Comparison of ENCODE assay signal across 17 mouse cellular contexts in the genomic region with DNA sequence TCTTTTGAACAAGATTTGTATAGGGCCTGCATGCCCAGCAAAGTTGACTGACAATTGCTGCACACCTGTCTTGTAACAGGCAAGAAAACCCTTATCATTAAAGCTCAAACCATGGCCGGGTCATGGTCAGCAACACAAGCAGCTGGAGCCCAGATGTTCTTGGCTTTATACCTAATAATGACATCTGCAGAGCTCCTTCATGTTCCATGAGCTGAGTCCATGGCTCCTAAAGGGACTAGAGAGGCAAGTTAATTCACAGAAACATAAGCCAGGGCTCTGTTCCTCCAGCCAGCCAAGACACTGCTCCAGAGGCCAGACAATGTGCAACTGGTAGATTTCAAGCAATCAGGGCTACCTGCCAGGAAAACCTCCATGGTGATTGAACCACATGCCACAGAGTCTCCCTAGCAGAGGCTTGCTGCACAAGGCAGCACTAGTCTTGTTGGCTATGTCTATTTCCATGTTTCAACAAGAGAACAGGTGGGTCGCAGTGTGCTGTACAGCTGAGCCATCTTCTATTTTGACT.
DNase-seq lines count a peak whose midpoint lies in the region; ATAC-seq lines count a peak whose summit lies in the region.
"Had no signal": no experiment of that assay in that cellular context is flagged by ENCODE, and none has a peak within 500 bp of the region (broad histone marks: within the 10 kb centered on the region; RNA-seq: fewer than 3 reads in every experiment).

No protein-coding gene starts in this region.

- no peak overlapping the region for H3K27ac ChIP-seq in limb, embryonic 13.5 days
- no peak overlapping the region for H3K27ac ChIP-seq in midbrain, embryonic 16.5 days (ENCODE audit: low read length)
- H3K27ac ChIP-seq: hindbrain, embryonic 10.5 days; intestine, embryonic 15.5 days; kidney, postnatal 0 days; midbrain, embryonic 10.5 days had no signal

- no peak overlapping the region for H3K4me3 ChIP-seq in limb, embryonic 13.5 days
- H3K4me3 ChIP-seq in midbrain, embryonic 16.5 days (ENCODE audit: low read depth, low read length), result no peak overlapping the region
- H3K4me3 ChIP-seq: hindbrain, embryonic 10.5 days; intestine, embryonic 15.5 days; midbrain, embryonic 10.5 days had no signal

- no peaks in the 10 kb centered on the region for H3K9me3 ChIP-seq in limb, embryonic 13.5 days
- no peaks in the 10 kb centered on the region for H3K9me3 ChIP-seq in midbrain, embryonic 16.5 days (replicated peaks; ENCODE audit: control insufficient read depth, low read length, poor library complexity, severe bottlenecking)
- H3K9me3 ChIP-seq: hindbrain, embryonic 10.5 days; intestine, embryonic 15.5 days; midbrain, embryonic 10.5 days had no signal

- DNase-seq in gastrocnemius, postnatal 14 days, result peak; percentile 5
- no peak for DNase-seq in gastrocnemius, adult 18-20 months (ENCODE audit: low spot score)
- peak; percentile 5 for DNase-seq in right cerebral cortex, postnatal 14 days
- no peak for DNase-seq in right cerebral cortex, adult 2 months (ENCODE audit: low spot score in 2 of 2)
- peak; percentile 5 to 13 for DNase-seq in heart, postnatal 36 days
- DNase-seq in thymus, postnatal 0 days (ENCODE audit: low spot score), result no peak
- DNase-seq: adrenal gland, postnatal 10 days; cerebellum, adult 2 months; liver; lung, adult 18-20 months; lung, postnatal 36 days had no signal

- 50% methylated on average over 2 of the region's 2 CpGs for WGBS in limb, embryonic 13.5 days
- 95% methylated on average over 2 of the region's 2 CpGs for WGBS in midbrain, embryonic 16.5 days

- peak; percentile 61; the same call in 1 of the 2 replicates for ATAC-seq in limb, embryonic 13.5 days (ENCODE audit: low FRiP score, low read depth)
- ATAC-seq in midbrain, embryonic 16.5 days, result no peak
- ATAC-seq: intestine, embryonic 15.5 days had no signal

- no peaks in the 10 kb centered on the region for H3K36me3 ChIP-seq in limb, embryonic 13.5 days
- H3K36me3 ChIP-seq in midbrain, embryonic 16.5 days (ENCODE audit: control insufficient read depth, insufficient read depth, low read length), result no peaks in the 10 kb centered on the region
- H3K36me3 ChIP-seq: hindbrain, embryonic 10.5 days; intestine, embryonic 15.5 days; midbrain, embryonic 10.5 days had no signal

- intact Hi-C loops in gastrocnemius, postnatal 14 days (cut with DNase I; ENCODE audit: low total_unique reads), result no loop called here
- intact Hi-C loops in heart, postnatal 36 days (cut with DNase I), result loop anchor here (10.0 kb wide), 1 partner anchor 698 kb away; no protein-coding TSS in a partner anchor

- no peaks in the 10 kb centered on the region for H3K4me1 ChIP-seq in limb, embryonic 13.5 days
- no peaks in the 10 kb centered on the region for H3K4me1 ChIP-seq in midbrain, embryonic 16.5 days (ENCODE audit: control insufficient read depth, insufficient read depth, low read length)
- H3K4me1 ChIP-seq: hindbrain, embryonic 10.5 days; intestine, embryonic 15.5 days; midbrain, embryonic 10.5 days had no signal

- H3K27me3 ChIP-seq in limb, embryonic 13.5 days, result no peaks in the 10 kb centered on the region
- no peaks in the 10 kb centered on the region for H3K27me3 ChIP-seq in midbrain, embryonic 16.5 days (ENCODE audit: control insufficient read depth, insufficient read depth, low read depth, low read length)
- H3K27me3 ChIP-seq: intestine, embryonic 15.5 days had no signal

- H3K4me2 ChIP-seq in limb, embryonic 13.5 days (replicated peaks), result no peak overlapping the region
- H3K4me2 ChIP-seq in midbrain, embryonic 16.5 days (ENCODE audit: low read length), result no peak overlapping the region
- H3K4me2 ChIP-seq: intestine, embryonic 15.5 days had no signal

- H3K9ac ChIP-seq in limb, embryonic 13.5 days, result no peak overlapping the region
- H3K9ac ChIP-seq in midbrain, embryonic 16.5 days (ENCODE audit: low read depth, low read length), result no peak overlapping the region
- H3K9ac ChIP-seq: intestine, embryonic 15.5 days had no signal

Comparison
In these comparisons a context has a peak if more than half of its experiments do, and no peak if none do; other contexts are left out.
1. DNase-seq: peak in gastrocnemius, postnatal 14 days (single experiment), right cerebral cortex, postnatal 14 days (single experiment) and heart, postnatal 36 days (2 of 2); none in gastrocnemius, adult 18-20 months (single experiment), right cerebral cortex, adult 2 months (0 of 2) and thymus, postnatal 0 days (single experiment).